Mouse (Mus musculus): ENCODE results near the gene Igf2bp1. TPM values are rescaled to one million over a fixed set of nuclear protein-coding genes. Genes with fewer than 3 reads are reported as not detected.

Gene Igf2bp1
- total and polyA plus RNA-seq, 2 experiments, result not detected

DNA sequence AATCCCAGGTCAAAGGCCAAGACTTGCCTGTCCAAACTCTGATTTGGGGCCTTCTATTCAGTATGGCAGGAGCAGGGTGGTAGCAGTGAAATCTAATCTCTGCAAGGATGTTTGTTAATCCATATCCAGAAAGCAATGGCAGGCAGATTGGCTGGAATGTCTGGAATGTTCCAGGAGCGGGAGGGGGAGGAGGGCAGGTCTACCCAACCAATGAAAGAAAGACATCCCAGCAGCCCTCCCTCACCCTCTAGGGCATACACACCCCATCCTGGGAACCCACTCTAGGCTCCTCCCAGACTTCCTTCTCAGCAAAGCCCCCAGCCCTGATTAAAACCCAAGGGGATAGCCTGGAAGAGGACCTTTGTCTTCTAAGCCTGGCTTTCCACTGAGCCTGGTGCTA lies 23.3 kb downstream of the Igf2bp1 start:
- TF ChIP-seq POLR2A (IDR thresholded peaks at IDR 0.05; ENCODE audit: extremely low read depth, insufficient read depth, low read length) (no peak), CTCF (IDR thresholded peaks at IDR 0.05; ENCODE audit: low read depth, low read length) (no peak)
- Histone ChIP-seq H3K9ac (ENCODE audit: low read depth, low read length) (no peak overlapping the region), H3K27ac (replicated peaks; ENCODE audit: insufficient read depth, low read depth, low read length) (no peak overlapping the region), H3K4me1 (ENCODE audit: control insufficient read depth, insufficient read depth, low read length) (no peaks in the 10 kb centered on the region), H3K27me3 (ENCODE audit: control insufficient read depth, insufficient read depth, low read length) (no peaks in the 10 kb centered on the region), H3K36me3 (ENCODE audit: control insufficient read depth, insufficient read depth, low read length) (no peaks in the 10 kb centered on the region), H3K4me3 (ENCODE audit: insufficient read depth, low read depth, low read length) (no peak overlapping the region), H3K79me2 (ENCODE audit: control insufficient read depth, insufficient read depth, low read length) (no peaks in the 10 kb centered on the region)
- no peak for DNase-seq (ENCODE audit: extremely low read depth, low read depth, low spot score)
- 88% methylated on average over 1 of the region's 1 CpGs for WGBS

DNA sequence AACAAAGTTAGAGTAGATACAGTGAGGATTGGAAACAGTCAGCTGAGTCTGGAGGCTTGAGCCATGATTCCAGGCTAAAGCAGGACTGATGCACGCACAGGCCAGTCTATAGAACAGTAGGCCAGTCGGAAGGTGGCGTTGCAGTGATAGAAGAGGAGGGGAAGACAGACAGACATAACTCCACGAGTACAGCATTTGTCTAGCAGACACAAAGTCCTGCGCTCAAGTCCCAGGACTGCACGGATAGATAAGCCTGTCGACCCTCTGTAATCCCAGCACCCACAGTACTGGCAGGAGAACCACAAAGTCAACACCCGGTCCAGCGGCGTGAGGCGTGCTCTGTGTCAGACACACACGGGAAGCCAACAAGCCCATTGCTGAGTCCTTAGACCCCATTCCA lies 23.9 kb downstream of the Igf2bp1 start:
- H3K27ac ChIP-seq (replicated peaks; ENCODE audit: insufficient read depth, low read depth, low read length), result no peak overlapping the region
- no peak for DNase-seq (ENCODE audit: extremely low read depth, low read depth, low spot score)
- no peaks in the 10 kb centered on the region for H3K27me3 ChIP-seq (ENCODE audit: control insufficient read depth, insufficient read depth, low read length)
- H3K36me3 ChIP-seq (ENCODE audit: control insufficient read depth, insufficient read depth, low read length), result no peaks in the 10 kb centered on the region
- no peaks in the 10 kb centered on the region for H3K79me2 ChIP-seq (ENCODE audit: control insufficient read depth, insufficient read depth, low read length)
- 79% methylated on average over 12 of the region's 12 CpGs for WGBS
- H3K9ac ChIP-seq (ENCODE audit: low read depth, low read length), result no peak overlapping the region
- H3K4me1 ChIP-seq (ENCODE audit: control insufficient read depth, insufficient read depth, low read length), result no peaks in the 10 kb centered on the region
- no peak overlapping the region for H3K4me3 ChIP-seq (ENCODE audit: insufficient read depth, low read depth, low read length)
- TF ChIP-seq POLR2A (IDR thresholded peaks at IDR 0.05; ENCODE audit: extremely low read depth, insufficient read depth, low read length), result no peak
- TF ChIP-seq CTCF (IDR thresholded peaks at IDR 0.05; ENCODE audit: low read depth, low read length), result no peak

DNA sequence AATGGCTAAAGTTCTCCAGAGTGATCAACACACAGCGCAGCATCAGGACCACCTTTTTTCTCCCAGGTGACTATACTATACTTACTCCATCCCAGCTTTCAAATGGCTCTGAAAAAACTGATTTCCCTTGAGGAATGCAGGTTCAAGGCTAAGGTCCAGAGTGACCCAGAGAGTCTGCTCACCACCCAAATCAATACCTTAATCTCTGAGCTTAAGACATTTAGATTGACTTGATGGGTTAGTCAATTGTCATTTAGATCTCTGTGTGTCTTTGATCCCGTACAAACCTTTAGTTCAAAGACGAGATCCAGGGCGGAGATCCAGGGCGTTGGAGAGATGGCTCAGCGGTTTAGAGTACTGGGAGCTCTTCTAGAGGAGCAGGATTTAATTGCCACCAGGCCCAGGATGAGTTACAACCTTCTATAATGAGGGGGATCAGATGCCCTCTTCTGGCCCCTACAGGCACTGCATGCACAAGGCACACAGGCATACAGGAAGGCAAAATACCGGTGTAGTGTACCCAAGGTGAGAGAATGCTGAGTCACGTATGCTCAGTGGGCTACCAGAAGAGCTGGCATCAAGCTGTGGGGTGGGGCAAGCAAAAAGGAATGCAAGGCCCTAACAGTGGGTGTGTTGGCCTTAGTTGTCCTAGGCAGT lies 24.9 kb downstream of the Igf2bp1 start:
- Histone ChIP-seq H3K4me1 (ENCODE audit: control insufficient read depth, insufficient read depth, low read length) (no peaks in the 10 kb centered on the region), H3K36me3 (ENCODE audit: control insufficient read depth, insufficient read depth, low read length) (no peaks in the 10 kb centered on the region), H3K27ac (replicated peaks; ENCODE audit: insufficient read depth, low read depth, low read length) (no peak overlapping the region), H3K9ac (ENCODE audit: low read depth, low read length) (no peak overlapping the region), H3K79me2 (ENCODE audit: control insufficient read depth, insufficient read depth, low read length) (no peaks in the 10 kb centered on the region), H3K4me3 (ENCODE audit: insufficient read depth, low read depth, low read length) (no peak overlapping the region), H3K27me3 (ENCODE audit: control insufficient read depth, insufficient read depth, low read length) (no peaks in the 10 kb centered on the region)
- peak; percentile 53; the same call in 1 of the 2 replicates for TF ChIP-seq CTCF (IDR thresholded peaks at IDR 0.05; ENCODE audit: low read depth, low read length)
- no peak for TF ChIP-seq POLR2A (IDR thresholded peaks at IDR 0.05; ENCODE audit: extremely low read depth, insufficient read depth, low read length)
- WGBS, result 86% methylated on average over 8 of the region's 8 CpGs
- peak; percentile 7 for DNase-seq (ENCODE audit: extremely low read depth, low read depth, low spot score)

DNA sequence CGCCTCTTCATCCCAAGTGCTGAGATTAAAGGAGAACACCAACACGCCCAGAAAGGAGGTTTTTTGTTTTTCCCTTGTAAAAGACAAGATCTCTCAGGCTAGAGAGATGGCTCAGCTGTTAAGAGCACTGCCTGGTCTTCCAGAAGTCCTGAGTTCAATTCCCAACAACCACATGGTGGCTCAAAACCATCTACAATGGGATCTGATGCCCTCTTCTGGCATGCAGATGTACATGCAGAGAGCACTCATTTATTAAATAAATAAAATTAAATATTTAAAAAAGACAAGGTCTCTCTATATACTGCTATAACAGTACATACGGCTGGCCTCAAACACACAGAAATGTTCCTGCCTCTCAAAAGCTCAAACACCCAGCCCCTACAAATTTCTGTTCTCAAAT lies 27.3 kb downstream of the Igf2bp1 start:
- Histone ChIP-seq H3K9ac (ENCODE audit: low read depth, low read length) (no peak overlapping the region), H3K27ac (replicated peaks; ENCODE audit: insufficient read depth, low read depth, low read length) (no peak overlapping the region), H3K27me3 (ENCODE audit: control insufficient read depth, insufficient read depth, low read length) (no peaks in the 10 kb centered on the region), H3K79me2 (ENCODE audit: control insufficient read depth, insufficient read depth, low read length) (no peaks in the 10 kb centered on the region), H3K4me1 (ENCODE audit: control insufficient read depth, insufficient read depth, low read length) (no peaks in the 10 kb centered on the region), H3K4me3 (ENCODE audit: insufficient read depth, low read depth, low read length) (no peak overlapping the region), H3K36me3 (ENCODE audit: control insufficient read depth, insufficient read depth, low read length) (no peaks in the 10 kb centered on the region)
- TF ChIP-seq POLR2A (IDR thresholded peaks at IDR 0.05; ENCODE audit: extremely low read depth, insufficient read depth, low read length) (no peak), CTCF (IDR thresholded peaks at IDR 0.05; ENCODE audit: low read depth, low read length) (no peak)
- WGBS, result 85% methylated on average over 3 of the region's 3 CpGs
- no peak for DNase-seq (ENCODE audit: extremely low read depth, low read depth, low spot score)

DNA sequence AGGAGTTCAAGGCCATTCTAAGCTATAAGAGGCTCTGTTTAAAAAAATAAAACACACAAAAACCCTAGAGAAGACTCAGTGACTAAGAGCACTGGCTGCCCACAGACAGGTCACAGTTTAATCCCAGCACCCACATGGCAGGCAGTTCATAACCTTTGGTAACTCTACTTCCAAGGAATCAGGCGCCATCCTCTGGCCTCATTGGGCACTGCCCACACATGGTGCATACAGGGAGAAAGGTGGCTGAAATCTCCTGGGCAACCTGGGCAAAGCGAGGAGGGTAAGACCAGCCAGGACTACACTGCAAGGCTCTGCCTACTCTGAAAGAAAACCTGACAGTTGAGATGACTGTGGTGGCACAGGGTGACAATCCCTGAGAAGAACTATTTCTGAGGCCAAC lies 29.4 kb downstream of the Igf2bp1 start:
- no peaks in the 10 kb centered on the region for H3K79me2 ChIP-seq (ENCODE audit: control insufficient read depth, insufficient read depth, low read length)
- no peaks in the 10 kb centered on the region for H3K36me3 ChIP-seq (ENCODE audit: control insufficient read depth, insufficient read depth, low read length)
- TF ChIP-seq CTCF (IDR thresholded peaks at IDR 0.05; ENCODE audit: low read depth, low read length), result peak; percentile 14; the same call in 1 of the 2 replicates
- no peak for TF ChIP-seq POLR2A (IDR thresholded peaks at IDR 0.05; ENCODE audit: extremely low read depth, insufficient read depth, low read length)
- no peaks in the 10 kb centered on the region for H3K4me1 ChIP-seq (ENCODE audit: control insufficient read depth, insufficient read depth, low read length)
- H3K27me3 ChIP-seq (ENCODE audit: control insufficient read depth, insufficient read depth, low read length), result no peaks in the 10 kb centered on the region
- WGBS, result 90% methylated on average over 2 of the region's 2 CpGs
- DNase-seq (ENCODE audit: extremely low read depth, low read depth, low spot score), result peak; percentile 10
- no peak overlapping the region for H3K9ac ChIP-seq (ENCODE audit: low read depth, low read length)
- H3K27ac ChIP-seq (replicated peaks; ENCODE audit: insufficient read depth, low read depth, low read length), result no peak overlapping the region
- no peak overlapping the region for H3K4me3 ChIP-seq (ENCODE audit: insufficient read depth, low read depth, low read length)

- no peaks in the 10 kb centered on the region for H3K27me3 ChIP-seq (ENCODE audit: control insufficient read depth, insufficient read depth, low read length)
- no peak overlapping the region for H3K4me3 ChIP-seq (ENCODE audit: insufficient read depth, low read depth, low read length)
- no peaks in the 10 kb centered on the region for H3K79me2 ChIP-seq (ENCODE audit: control insufficient read depth, insufficient read depth, low read length)
- no peak overlapping the region for H3K27ac ChIP-seq (replicated peaks; ENCODE audit: insufficient read depth, low read depth, low read length)
- 95% methylated on average over 5 of the region's 5 CpGs for WGBS
- no peaks in the 10 kb centered on the region for H3K4me1 ChIP-seq (ENCODE audit: control insufficient read depth, insufficient read depth, low read length)
- DNase-seq (ENCODE audit: extremely low read depth, low read depth, low spot score), result no peak
- H3K36me3 ChIP-seq (ENCODE audit: control insufficient read depth, insufficient read depth, low read length), result no peaks in the 10 kb centered on the region
- no peak for TF ChIP-seq POLR2A (IDR thresholded peaks at IDR 0.05; ENCODE audit: extremely low read depth, insufficient read depth, low read length)
- TF ChIP-seq CTCF (IDR thresholded peaks at IDR 0.05; ENCODE audit: low read depth, low read length), result no peak
- H3K9ac ChIP-seq (ENCODE audit: low read depth, low read length), result no peak overlapping the region
Measured at GRCm38 (mm10) chr11:95975694-95976093, 30.0 kb downstream of the Igf2bp1 start.

All from liver, adult 2 months (tissue).